Mouse (Mus musculus): ENCODE measurements around the gene Elmo2. TPM values are rescaled to one million over a fixed set of nuclear protein-coding genes. Genes with fewer than 3 reads are reported as not detected.

Gene Elmo2
- total RNA-seq, 4 experiments from 2014 or later: 13.7 to 16.4 (median 13.8) TPM

DNA sequence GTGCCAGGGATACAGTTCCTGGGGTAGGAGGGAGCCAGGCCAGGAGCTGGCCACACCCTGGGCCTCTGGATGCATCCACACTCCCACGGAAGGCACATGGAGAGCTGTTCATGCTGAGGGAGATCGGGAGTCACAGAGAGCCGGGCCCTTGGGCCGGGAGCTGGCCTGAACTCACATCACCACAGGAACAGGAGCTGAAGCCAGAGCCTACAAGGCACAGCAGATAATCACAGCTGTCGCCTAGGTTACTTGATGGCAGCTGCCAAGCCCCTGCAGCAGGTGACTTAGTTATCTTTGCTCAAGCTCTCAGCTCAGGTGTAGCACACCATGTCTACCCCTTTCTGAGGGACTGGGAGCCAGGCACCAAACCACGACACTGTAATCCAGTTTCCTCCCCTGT lies 68.0 kb downstream of the Elmo2 start:
- DNase-seq (ENCODE audit: low spot score): no peak

DNA sequence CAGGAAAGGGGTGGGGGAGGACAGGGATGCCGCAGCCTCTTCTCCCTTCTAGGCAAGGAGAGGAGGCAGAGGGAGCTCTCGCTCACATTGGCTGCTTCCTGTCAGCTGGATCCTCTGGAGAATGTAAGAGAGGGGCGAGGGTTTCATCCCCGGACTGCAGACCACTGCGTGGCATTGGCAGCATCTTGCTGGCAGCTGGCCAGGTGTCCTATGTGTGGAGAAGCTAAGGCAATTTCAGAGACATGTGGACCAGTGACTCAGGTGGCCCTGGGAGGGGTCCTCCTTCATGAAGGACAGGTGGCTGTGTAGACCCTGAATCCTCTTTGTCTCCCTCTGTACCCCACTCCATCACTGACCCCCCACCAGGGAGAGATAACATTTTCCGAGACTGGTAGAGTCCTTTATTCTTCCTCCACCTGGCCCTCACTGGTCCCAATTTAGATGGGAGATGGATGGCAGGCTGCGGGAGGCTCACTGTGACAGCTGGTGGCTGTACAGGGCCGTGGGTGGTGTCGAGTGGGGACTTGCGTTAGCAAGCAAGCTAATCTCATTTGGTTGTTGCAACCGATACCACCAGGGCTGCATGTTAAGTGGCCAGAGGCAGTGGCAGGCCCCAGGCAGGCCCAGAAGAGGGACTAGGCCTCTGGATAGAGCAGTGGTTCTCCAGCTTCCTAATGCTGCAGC lies 69.0 kb downstream of the Elmo2 start:
- no peak for DNase-seq (ENCODE audit: low spot score)

DNA sequence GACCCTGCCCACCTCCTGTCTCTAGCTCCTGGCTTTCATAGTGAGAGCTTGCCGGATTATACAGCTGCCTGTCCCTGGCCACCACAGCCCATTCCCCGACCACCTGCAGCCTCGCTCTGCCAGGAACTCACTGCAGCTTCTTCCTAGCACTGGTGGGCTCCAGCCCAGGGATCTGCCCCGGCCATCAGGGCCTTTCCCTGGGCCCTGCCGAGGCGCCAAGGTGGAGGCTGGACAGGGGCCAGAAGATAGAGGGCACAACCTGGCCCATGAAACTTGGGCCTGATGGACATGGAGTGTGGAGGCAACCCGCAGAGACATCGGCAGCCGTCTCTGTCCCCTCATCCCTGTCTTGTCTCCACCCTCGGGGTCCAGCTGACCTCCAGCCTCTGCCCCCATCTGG lies 70.1 kb downstream of the Elmo2 start:
- DNase-seq (ENCODE audit: low spot score): no peak

DNA sequence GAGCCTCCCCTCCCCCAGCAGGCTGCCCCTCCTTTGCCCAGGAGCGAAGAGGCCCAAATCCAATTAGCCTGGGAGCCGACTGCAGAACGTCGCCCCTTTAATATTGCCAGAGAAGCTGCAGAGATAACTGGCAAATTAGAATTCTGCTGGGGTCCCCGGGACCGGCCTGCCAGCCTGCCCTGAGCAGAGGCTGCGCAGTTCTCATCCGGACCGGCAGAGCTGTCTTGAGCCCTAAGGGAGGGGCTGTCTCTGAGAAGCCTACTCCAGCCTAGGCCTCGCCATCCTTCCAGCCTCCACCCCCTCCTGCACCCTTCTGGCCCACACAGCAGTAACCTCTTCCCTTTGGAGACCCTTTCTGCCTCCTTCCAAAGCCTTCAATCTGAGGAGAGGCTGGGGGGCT lies 72.4 kb downstream of the Elmo2 start:
- no peak for DNase-seq (ENCODE audit: low spot score)

DNA sequence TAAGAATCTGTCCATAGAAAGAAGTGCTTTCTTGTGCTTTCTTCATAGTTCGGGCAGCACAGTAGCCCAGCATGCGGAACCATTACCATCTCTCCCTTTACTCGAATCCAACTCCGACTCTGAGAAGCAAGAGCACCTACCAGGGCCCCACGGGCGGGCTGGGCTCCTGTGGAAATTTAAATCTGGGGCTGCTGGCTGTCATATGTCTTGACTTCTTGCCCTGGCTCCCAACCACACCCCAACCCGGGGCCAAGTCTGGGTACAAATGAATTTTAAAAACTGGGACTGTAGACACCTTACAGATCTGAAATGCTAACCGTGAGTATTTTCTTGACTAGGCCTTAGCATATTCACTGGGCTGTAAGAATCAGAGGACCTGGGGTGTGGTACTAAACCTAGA lies 73.0 kb downstream of the Elmo2 start:
- no peak for DNase-seq (ENCODE audit: low spot score)

DNA sequence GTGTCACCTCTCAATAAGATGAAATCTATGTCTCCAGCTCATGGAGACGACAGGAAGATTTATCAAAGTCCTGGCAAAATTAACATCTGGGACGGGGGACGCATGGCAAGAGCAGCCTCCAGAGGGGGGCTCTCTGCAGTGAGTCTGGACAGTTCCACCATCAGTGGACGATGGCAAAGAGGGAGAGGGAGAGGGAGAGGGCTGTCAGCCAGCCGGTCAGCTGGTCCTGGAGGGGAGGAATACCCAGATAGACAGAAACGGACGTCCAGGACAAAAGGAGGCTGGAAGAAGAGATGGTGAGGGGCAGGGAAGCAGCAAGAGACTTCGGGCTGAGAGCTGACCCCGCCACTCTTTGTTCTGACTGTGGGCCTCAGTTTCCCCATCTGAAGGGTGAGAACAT lies 73.5 kb downstream of the Elmo2 start:
- DNase-seq (ENCODE audit: low spot score): no peak

DNA sequence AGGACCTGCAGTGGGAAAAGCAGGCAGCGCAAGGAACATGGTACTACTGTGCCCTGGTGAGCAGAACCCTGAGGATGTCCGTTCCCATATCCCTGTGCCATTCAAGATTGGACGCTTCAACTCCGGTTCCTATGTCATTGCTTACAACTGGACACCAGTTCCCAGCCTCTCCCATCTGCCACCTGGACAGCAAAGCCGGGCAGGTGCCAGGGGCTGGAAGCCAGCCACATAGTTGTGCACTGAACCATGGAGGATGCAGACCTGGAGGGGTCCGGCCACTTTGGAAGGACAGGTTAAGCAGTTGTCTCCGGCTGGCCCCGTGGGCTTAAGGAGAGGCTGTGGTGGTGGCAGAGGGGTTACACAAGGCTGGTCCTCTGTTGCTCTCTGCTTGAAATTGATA lies 73.9 kb downstream of the Elmo2 start:
- DNase-seq (ENCODE audit: low spot score): no peak

DNA sequence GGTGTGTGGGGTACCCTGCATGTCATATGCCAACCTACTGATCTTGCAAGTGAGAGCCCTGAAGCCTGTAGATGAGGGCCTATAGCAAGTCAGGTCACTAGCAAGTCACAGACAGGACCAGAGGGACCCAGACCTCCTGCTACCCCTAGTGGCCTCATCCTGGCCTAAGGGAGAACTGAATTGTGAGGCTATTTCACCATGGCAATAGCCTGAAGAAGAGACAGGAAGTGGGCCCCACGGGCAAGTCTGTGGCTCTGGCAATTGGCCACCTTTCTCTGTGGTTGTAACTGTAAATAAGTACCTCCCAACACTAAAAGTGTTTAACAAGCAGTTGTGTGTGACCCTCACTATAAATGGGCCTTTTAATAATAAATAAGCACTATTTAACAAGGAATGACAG lies 75.4 kb downstream of the Elmo2 start:
- DNase-seq (ENCODE audit: low spot score): no peak

DNA sequence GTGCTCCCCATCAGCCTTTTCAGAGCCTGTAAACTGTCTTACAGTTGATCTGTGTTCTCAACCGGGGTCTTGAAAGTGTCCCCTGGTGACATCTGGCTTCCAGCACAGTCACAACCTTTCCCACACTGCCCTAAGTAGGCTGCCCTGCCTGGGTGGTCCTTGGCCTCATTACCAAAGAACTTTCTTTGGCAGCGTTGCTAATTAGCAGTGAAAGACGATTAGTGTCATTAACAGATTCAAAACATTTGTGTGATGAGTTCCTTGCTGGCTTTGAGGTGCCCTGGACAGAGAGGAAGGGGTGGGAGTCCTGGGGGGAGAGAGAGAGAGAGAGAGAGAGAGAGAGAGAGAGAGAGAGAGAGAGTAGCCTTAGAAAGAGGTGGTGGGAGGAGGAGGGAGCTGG lies 77.3 kb downstream of the Elmo2 start:
- DNase-seq (ENCODE audit: low spot score): no peak

DNA sequence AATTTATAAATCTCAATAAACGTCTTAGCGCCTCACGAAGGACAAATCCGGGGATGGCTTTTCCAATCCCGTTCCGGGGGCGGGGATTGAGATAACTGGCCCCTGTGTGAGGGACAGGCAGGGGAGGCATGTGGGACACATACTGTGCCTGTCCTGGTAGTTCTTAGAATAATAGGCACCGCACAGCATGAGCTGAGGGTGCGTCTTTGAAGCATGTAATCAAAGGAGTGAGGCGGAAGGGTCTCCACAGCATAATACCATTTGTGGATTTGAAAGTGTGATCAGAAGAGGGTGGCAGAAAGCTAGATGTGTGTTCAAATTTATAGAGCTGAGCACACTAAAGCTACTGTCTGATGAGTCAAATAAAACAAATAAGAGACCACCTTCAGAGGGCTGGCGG lies 79.9 kb downstream of the Elmo2 start:
- no peak for DNase-seq (ENCODE audit: low spot score)

DNA sequence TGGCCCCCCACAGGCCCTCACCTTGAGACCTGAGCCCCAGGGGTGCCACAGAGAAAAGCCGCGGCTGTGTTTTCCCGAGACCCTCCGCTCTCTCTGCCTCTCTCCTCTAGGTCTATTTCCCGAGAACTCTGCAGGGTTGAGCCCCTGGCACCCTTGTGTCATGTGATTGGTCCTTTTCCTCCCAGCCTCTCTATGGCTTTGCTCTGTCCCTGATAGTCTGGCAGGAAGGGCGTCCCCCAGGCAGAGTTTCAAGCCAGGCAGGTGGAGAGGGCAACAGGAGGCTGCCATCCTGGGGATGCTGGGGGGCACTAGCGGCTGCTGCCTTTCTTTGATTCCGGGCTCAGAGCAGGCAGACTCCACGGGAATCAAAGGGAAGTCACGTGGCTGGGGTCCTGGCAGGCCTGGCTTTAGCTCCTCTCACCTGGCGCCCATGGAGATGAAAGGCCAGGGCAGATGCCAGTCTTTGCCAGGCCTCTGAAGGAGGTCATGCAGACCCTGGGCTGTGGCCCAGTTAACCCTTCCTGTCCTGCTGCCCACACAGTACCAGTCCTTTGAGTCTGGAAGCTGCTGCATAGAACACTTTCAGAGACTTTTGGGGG lies 83.1 kb downstream of the Elmo2 start:
- no peak for DNase-seq (ENCODE audit: low spot score)

DNA sequence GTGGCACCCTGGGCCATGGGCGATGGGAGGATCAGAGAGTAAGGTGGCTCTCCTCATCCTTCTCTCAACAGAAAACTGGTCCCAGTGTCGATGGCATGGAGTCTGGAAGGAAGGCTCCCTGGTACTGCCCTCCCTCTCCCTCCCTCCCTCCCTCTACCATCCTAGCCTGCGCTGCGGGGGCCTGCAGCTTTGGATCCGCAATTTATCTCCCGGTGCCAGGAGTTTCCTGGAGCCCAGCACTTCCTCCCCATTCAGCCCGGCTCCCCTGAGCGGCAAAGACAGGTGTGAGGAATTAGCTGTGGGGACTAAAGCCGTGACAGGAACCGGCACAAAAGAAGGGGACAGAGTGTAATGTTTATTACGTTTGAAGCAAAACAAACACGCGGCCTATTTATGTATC lies 83.7 kb downstream of the Elmo2 start:
- DNase-seq (ENCODE audit: low spot score): no peak

DNA sequence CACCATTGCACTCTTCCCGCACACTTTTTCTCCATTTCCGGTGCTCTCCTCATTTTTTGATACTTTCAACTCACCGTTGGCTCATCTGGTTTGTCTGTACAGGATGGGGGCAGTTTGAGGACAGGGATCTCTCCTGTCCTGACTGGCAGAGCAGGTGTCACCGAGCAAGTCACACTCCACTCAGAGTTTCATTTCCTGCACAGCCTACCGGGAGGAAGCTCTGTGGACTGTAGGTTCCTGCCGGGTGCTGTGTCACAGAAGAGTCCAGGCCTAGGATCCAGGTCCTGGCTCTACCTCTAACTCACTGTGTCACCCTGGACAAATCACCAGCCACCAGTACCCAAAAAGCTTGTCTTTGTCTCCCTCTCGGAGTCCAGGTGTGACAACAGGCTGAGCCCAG lies 84.5 kb downstream of the Elmo2 start:
- no peak for DNase-seq (ENCODE audit: low spot score)

DNA sequence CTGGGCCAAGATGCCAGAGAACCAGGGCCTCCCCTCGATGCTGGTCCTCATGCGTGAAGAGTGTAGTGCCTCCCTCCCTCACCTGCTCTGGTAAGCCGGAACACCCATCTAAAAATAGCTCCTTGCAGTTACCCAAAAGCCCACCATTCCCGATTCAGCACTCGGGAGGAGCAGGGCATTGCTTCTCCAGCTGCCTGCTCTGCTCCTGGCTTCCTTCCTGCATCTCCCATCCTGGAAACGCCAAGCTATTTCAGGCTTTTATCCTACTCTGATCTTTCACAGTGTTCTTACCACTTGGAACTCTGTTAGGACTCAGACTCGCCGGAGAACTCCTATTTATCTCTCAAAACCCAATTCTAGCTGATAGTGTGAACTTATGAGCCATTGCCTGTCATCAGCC lies 85.9 kb downstream of the Elmo2 start:
- no peak for DNase-seq (ENCODE audit: low spot score)

DNA sequence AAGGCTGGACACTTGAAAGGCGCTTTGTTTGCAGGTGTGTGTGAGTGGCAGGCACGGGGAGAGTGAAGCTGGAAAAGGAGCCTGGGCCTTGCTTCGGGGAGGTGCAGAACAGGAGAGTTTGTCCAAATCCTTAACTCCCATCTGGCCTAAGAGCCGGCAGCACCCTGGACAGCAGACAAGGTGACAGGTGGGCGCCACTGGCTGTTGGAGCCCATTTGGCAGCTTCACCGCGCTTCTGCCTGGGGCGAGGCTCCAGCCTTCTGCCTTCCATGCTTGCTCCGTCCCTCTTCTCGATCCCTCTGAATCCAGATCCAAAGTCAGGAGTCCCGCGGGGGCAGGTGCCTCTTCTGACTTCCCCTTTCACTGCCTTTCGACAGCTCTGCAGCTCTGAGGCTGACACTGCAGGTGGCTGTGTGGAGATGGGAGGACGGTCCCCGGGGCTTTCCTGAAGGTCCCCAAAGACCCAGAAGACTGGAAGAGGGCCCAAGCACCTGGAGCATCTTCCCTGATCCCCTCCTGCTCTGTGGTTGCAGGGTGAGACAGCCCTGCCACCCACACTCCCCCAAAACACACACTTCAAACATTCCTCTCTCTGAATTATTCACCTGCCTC lies 86.6 kb downstream of the Elmo2 start:
- DNase-seq (ENCODE audit: low spot score): no peak

DNA sequence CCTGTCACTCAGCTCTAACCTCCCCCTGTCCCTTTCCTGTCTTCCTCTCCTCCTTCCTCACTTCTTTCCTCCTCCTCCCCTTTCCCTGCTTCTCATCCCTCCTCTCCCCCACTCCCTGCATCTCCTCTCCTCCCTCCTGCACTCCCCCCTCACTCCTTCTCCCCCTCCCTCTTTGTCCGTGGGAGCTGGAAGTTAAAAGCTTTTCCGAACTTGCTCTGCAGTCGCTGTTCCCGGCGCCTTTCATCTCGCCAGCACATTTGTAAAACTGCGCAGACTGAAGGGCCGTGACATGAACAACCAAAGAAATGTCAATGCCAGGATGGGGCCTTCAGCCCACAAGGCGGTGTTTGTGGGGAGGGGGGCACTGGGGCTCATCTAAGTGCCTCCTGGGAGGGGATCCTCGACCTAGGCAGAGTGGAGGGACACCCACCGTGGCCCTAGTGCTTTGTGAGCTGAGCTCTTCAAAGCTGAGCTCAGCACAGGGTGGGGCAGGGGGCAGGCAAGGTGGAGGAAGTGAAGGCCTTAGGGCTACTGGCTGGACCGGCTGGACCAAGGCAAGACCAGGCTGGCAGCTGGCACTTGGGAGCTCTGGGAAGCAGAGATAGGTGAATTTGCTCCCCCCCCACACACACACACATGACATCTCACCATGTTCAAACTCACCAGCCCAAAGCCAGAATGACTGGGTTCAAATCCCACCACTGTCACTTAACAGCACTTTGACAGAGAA lies 87.7 kb downstream of the Elmo2 start:
- DNase-seq (ENCODE audit: low spot score): no peak

Other genes with a start within 250 kb of the Elmo2 start
- not detected for gene 1700025C18Rik, start 235.7 kb downstream of the Elmo2 start, total RNA-seq (2022)
- 1 to 10 TPM in 2 of 4 experiments, under 1 TPM in 2; 0.75 to 2.2 (median 0.99) TPM for gene Cdh22, start 91.6 kb downstream of the Elmo2 start, total RNA-seq (2022)
- 10 to 100 TPM; 17.9 to 22.1 (median 19.5) TPM for gene Slc35c2, start 38.6 kb downstream of the Elmo2 start, total RNA-seq (2022)
- gene Zfp663, start 42.2 kb upstream of the Elmo2 start, total RNA-seq (2022): not detected
- 1 to 10 TPM; 2.2 to 2.6 (median 2.6) TPM for gene Zfp334, start 61.8 kb upstream of the Elmo2 start, total RNA-seq (2022)
- gene Ocstamp, start 73.9 kb upstream of the Elmo2 start, total RNA-seq (2022): not detected
- under 1 TPM; 0.09 to 0.69 (median 0.20) TPM for gene Slc13a3, start 146.8 kb upstream of the Elmo2 start, total RNA-seq (2022)
- 10 to 100 TPM in 2 of 4 experiments, 1 to 10 TPM in 2; 8.3 to 12.4 (median 9.4) TPM for gene Trp53rka, start 166.8 kb upstream of the Elmo2 start, total RNA-seq (2022)
- 1 to 10 TPM; 6.2 to 8.2 (median 7.7) TPM for gene Slc2a10, start 177.3 kb upstream of the Elmo2 start, total RNA-seq (2022)